Mouse (Mus musculus) layer of hippocampus, adult 18-20 months (tissue): ENCODE measurements around the gene Csnk2b. TPM values are rescaled to one million over a fixed set of nuclear protein-coding genes. Genes with fewer than 3 reads are reported as not detected.

Source experiments
- DNase-seq, 2 experiments: peaks; one replicate each; pipeline ENCODE4 v3.0.0; 2022; ENCODE audit warnings: low spot score in 2 of 2
- long read RNA-seq: library from polyadenylated mRNA; stranded (forward); transcript quantifications from one replicate; pipeline ENCODE4 v2.0.0, GENCODE M21; 2021
- total RNA-seq, 2 experiments: library from RNA; stranded (reverse); gene quantifications; 2 replicates each; pipeline ENCODE4 v1.2.3; 2021

The Csnk2b gene
- 100 to 1,000 TPM; 179 to 185 TPM for total RNA-seq
- long read RNA-seq, transcript Csnk2b-201 (7 exons, 961 nt) = major isoform, 28 of 37 reads
- long read RNA-seq, partial matches to known transcripts = 2 of 37 reads
- long read RNA-seq, other reads (novel, unspliced or antisense) = 7 of 37 reads

GRCm38 (mm10) chr17:35121871-35122303 lies at the start of gene Csnk2b:
TSS of gene Csnk2b (minus strand) at chr17:35122053.
- DNase-seq = peak; percentile 62 to 85

GRCm38 (mm10) chr17:35168541-35169207 lies 46.8 kb upstream of the Csnk2b start:
- DNase-seq = no peak

DNA sequence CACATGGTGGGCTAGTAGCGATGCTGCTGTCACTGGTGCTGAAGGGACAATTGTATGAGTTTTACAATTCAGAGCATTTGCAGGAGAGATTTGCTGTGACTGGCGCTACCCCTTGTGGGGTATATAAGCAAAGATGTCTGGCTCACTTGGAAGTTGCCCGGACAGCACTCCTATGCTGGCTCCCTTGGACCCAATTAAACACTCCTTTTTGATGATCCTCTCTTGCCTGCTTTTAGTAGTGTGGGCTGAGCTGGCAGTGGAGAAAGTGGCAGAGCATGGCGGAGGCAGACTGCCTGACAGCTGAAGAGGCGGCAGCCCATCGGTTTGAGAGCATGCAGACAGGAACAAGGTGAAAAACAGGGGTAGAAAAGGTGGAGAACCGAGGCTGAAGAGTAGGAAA lies 45.9 kb upstream of the Csnk2b start:
- DNase-seq = no peak

DNA sequence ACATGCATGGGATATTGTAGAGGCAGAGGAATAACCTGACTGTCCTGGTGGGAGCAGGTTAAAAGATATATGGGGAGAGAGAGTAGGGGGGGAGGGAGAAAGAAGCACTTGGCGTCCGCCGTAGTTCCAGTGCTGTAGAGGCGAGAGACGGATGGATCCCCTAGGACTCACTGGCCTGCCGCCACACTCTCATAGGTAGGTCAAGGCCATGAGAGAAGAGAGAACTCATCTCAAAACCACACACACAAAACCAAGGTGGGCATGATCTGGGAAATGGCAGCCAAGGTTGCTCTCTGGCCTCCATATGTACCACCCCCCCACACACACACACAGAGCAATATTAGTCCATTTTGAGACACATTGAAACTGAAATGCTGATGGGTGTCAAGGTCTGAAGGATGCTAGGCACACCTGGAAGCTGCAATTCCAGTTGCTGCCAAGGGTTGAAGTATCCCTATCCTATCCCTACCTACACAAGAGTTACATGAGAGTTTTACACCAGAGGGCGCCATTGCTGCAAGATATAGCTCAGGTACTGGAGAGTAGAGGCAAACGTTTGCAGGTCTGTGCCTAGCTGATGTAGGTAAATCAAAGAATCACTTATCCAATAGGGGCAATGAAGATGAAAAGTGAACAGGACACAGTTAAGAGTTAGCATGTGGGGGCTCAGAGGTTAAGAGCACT lies 44.6 kb upstream of the Csnk2b start:
- peak in 1 of 2 experiments; percentile 74 for DNase-seq

DNA sequence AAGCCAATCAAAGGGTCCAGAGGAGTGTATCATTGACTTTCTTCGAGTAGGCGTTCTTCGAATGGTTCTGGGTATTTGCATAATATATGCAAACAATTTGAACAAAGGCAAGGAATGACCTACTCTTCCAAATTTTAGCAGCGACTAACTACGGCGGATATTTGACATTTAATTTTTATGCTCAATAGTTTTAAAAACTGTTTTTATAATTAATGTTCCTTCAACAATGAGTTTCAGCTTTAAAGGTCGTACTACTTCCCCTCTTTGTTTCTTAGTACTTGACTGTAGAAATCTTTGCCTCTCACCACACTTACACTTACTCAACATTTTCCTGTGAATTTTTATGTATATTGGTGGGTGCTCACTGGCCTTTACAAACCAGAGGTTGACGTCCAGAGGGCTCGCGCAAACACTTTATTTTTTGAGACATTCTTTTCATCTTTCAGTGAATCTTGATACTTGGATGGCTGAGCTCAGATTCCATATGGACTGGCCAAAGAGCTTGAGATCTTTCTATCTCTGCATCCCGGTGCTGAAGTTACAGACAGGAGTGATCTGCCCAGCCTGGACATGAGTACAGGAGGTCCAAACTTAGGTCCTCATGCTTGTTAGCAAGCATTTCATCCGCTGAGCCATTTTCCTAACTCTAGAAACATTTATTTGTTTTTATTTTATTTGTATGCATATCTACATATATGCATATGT lies 43.8 kb upstream of the Csnk2b start:
- no peak for DNase-seq

DNA sequence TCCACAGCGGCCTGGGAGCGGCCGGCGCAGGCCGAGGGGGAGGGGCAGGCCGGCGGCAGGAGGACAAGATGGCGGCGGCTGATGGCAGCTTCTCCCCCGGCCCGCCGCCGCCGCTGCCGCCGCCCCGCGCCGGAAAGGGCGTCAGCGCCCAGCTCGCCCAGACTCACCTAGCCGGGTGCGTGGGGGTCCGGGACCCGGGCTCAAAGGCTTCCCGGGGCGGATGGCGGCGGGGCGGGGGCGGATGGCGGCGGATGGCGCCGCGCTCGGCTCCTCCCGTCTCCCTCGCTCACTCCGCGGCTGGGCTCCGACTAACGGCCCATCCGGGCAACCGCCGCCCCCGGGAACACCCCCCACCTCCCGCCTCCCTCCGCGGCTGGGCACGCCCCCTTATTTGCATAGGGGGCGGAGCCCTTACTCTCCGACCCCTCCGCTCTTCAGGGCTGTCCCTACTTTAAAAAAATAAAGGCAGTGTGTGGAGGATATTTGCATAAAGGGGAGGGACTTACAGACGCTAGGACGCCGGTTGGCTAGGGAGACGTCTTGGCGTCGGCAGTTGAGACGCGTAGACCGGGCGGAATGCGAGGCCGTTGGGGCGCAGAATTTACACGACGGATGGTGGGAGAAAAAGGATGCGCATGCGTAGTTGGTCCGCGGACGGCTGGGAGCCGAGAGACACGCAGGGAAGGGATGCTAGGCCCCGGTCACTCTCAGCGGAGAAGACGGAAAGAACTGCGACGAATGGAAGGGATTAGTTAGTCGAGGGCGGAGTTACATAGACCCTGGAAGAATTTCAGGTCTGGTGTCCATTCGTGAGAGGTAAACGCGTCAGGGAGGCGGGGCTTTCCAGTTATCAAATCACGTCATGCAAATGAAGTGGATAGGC lies 43.0 kb upstream of the Csnk2b start, which contains the start of gene Prrc2a:
TSS of gene Prrc2a (minus strand) at position 330 of the 883 bp plus-strand sequence.
- peak; percentile 99 for DNase-seq

DNA sequence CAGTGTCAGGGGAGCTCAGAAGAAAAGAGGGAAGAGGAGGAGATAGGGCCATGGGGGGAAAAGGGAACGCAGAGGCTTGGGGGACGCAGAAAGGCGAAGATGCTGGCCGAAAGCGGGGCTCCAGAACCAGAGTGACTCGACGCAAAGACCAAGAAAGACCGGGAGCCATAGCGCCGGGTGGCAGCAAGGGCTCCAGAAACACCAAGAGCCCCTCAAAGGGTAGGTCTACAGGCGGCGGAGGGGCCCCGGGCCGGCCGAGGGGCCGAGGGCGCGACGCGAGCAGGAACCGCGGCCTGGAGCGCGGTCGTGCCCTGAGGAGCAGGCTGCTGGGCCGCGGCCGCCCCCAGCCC lies 42.3 kb upstream of the Csnk2b start:
- DNase-seq = no peak

- DNase-seq = no peak
Observed at GRCm38 (mm10) chr17:35163326-35164081, 41.7 kb upstream of the Csnk2b start.

- DNase-seq = no peak
Observed at GRCm38 (mm10) chr17:35162730-35163129, 40.9 kb upstream of the Csnk2b start.

DNA sequence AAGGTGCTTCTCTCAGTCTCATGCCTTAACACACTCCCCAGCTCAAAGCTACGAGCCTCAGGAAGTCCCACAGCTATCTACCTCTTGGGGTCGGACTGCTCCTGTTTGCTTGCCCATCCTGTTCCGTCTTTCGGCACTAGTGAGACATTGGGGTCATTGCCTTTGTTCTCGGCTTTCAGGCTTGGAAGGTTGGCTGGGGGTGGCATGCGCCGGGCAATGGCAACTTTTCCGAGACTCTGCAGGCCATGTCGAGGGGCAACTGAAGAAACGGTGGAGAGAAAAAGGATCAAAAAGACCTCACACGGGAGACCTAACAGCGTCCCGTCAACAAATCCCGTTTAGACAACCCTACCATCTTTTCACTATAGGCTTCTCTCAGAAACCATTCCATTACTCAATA lies 40.3 kb upstream of the Csnk2b start:
- DNase-seq = no peak

- DNase-seq = no peak
Observed at GRCm38 (mm10) chr17:35161421-35161820, 39.6 kb upstream of the Csnk2b start.

DNA sequence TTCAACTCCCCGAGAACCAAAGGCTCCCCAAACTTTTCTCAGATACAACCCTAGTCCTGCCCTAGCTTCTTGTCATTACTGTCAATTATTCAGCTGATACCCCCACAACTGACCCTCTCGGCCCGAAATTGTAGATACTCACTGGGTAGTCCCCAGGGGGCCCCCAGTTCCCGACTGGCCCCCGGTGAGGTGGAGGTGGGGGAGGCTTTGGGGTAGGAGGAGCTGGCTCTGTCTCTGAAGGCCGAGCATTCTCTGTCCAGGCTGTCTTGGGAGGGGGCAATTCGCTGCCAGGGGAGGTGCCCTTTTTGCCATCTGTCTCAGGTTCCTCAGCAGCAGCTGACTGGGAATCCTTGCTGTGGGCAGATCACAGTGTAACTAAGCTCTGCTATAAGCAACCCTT lies 37.8 kb upstream of the Csnk2b start:
- no peak for DNase-seq

GRCm38 (mm10) chr17:35158850-35159593 lies 37.2 kb upstream of the Csnk2b start:
- no peak for DNase-seq

GRCm38 (mm10) chr17:35157661-35158175 lies 35.9 kb upstream of the Csnk2b start:
- DNase-seq = no peak

DNA sequence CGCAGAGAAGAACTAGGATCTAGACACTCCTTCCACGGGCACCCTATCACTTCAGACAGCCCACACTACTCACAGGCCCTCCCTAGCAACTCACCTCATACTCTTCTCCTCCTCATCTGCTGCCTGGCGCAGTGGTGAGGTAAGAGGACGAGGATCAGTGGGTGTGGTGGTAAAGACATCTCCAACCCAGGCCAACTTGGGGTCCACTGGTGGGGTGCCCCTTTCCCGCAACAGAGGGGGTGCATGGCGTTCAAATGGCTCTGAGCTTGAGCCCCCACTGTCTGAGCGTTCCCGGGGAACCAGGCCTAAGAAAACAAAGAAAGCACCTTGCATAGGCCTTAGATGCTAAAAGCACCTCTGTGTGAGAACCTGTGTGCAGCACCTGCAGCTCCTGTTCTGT lies 35.4 kb upstream of the Csnk2b start:
- no peak for DNase-seq

DNA sequence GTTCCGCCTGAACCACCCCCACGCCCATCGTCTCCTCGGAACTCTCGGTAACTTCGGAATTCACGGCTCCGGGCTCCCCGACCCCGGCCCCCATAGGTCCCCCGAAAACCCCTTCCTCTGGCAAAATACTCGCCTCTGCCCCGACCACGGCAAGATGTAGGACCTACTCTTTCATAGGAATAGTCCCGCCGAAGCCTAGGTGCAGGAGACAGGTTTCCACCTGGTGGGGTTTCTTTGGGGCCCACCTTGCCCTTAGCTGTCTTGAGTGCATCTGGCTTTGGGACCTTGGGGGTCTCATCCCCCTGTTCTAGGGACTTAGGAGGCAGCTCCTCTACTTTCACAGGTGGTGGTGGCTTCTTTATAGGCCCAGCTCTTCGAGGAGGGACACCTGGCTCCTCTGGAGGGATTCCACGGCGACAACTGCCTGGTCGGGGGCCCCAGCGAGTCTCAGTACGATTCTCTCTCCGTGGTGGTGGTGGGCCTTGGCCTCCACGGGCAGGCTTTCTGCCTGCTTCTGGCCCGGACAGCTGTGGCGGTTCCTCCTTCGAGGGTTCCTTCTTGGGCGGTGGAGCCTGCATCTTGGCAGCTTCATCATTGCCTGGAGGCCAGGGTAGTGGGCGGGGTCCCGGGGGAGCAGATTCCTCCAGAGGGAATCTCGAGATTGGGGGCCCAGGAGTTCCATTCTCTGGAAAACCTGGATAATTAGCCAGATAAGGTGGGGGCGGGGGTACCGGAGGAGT lies 34.8 kb upstream of the Csnk2b start:
- DNase-seq = no peak

- DNase-seq = no peak
Observed at GRCm38 (mm10) chr17:35155451-35155850, 33.6 kb upstream of the Csnk2b start.

DNA sequence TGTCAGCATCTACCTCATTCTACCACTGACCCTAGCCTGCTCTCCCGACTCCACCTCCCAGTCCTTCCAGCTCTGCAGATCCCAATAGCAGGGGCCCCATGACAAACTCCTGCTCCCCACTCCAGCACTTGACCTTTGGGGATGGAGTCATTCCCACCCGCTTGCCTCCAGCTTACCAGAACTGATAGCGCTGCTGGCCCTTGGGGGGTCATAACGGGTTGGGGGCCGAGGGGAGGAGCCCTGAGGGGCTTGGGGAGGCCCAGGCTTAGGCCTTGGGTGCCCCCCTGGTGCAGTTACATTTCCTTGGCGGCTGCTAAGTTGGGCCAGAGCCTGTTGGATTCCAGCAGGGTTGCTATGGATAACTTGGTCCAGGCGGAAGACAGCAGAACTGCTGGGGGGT lies 32.8 kb upstream of the Csnk2b start:
- no peak for DNase-seq

DNA sequence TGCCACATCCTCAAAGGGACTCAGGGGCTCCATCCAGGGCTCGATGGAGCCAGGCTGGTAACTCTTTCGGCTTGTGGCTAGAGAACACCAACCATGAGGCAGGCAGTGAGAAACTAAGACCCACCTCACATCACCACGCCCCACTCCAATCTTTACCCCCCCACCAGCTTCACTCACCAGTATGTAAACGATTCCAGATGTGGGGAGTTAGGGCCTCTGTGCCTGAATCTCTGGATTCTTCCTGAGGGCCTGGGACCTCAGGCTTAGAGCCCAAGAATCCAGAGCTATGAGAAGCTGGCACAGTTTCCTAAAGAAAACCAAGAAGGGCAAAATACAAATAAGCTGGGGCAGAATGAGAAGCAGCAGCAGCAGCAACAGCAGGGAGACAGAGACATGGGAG lies 32.1 kb upstream of the Csnk2b start:
- no peak for DNase-seq
